Mouse (Mus musculus) CD4-positive, CD25-positive, alpha-beta regulatory T cell, adult 2 months (primary cell): ENCODE results near the gene Wipf2.

Experiments
- DNase-seq: peaks from one replicate; pipeline ENCODE4 v3.0.0-alpha.2; 2012; ENCODE audit warnings: low read depth, low spot score

Wipf2 gene

GRCm38 (mm10) chr11:98942923-98943641 is 79.6 kb downstream of the Wipf2 start:
- DNase-seq = peak; percentile 92

- DNase-seq = peak; percentile 80
These were observed 80.5 kb downstream of the Wipf2 start for GRCm38 (mm10) chr11:98943741-98944461.

- peak; percentile 84 for DNase-seq
These were observed 81.6 kb downstream of the Wipf2 start for GRCm38 (mm10) chr11:98944897-98945604.

GRCm38 (mm10) chr11:98945605-98945977 is 82.2 kb downstream of the Wipf2 start:
- DNase-seq = no peak

- DNase-seq = peak; percentile 68
These were observed 84.6 kb downstream of the Wipf2 start for GRCm38 (mm10) chr11:98947969-98948569.

- no peak for DNase-seq
These were observed 86.0 kb downstream of the Wipf2 start for GRCm38 (mm10) chr11:98949242-98949957.

- DNase-seq = no peak
These were observed 86.6 kb downstream of the Wipf2 start for GRCm38 (mm10) chr11:98949958-98950460.

- DNase-seq = no peak
These were observed 87.0 kb downstream of the Wipf2 start for GRCm38 (mm10) chr11:98950484-98950883.

- no peak for DNase-seq
These were observed 87.8 kb downstream of the Wipf2 start for GRCm38 (mm10) chr11:98951026-98951906.

- DNase-seq = no peak
These were observed 88.7 kb downstream of the Wipf2 start for GRCm38 (mm10) chr11:98952111-98952510.

GRCm38 (mm10) chr11:98952736-98953135 is 89.3 kb downstream of the Wipf2 start:
- peak; percentile 46 for DNase-seq

- DNase-seq = no peak
These were observed 89.9 kb downstream of the Wipf2 start for GRCm38 (mm10) chr11:98953361-98953760.

GRCm38 (mm10) chr11:98953835-98954320 is 90.4 kb downstream of the Wipf2 start:
- DNase-seq = no peak

- DNase-seq = peak; percentile 77
These were observed 90.9 kb downstream of the Wipf2 start for GRCm38 (mm10) chr11:98954373-98954772.
